Mouse (Mus musculus) right cerebral cortex, adult 18-20 months (tissue): ENCODE results near the gene Itga9.

Experiments used
- DNase-seq: peaks from one replicate; pipeline ENCODE4 v3.0.0; 2022; ENCODE audit warnings: mixed read lengths

The Itga9 gene

DNA sequence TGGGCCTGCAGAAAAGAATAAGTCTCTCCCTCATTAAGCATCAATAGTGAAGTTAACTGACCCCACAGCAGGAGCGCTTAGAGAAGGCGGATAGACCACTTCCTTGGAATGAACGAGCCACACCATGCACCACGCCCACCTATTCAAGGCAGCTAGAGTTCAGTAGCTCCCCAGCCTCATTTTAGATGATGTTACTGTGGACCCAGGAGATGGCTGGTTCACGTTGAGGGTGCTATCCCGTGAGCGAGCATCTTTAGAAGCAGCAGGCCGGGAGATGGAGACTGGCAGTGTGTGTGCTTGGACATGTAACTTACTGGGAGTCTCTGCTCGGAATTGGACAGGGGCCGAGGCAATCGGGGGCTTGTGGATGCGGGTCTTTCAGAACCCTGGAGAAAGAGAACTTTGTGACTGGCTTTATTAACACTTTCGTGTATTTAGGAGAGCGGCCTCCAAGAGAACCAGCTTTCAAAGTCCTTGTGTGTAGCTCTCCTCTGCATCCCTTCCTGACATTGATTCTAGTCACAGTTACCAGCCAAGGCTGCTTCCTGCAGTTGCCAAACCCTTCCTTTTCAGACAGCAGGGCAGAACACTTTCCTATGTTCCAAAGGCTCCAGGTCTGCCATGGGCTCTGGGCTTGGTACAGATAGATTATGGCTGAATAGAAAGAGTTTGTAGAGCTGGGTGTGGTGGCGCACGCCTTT, 1.4 kb downstream of the Itga9 start:
- DNase-seq = no peak

DNA sequence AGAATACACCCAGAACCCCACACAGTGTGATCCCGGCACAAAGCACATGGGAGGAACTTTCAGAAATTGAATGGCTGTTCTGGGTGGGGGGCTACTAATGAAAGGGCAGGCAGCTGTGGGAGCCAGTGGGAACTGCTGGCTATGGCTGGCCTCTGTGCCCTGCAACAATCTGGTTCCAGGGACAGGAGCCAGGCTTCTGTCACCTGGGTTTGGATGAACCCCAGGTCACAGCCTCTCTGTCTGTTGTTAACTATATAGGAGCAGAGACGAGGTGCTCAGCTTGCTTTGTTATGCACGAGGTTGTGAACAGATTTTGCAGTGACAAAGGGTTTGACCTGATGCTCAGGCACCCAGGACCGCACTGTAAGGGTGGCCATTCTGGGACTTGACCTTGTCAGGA, 2.1 kb downstream of the Itga9 start:
- no peak for DNase-seq

DNA sequence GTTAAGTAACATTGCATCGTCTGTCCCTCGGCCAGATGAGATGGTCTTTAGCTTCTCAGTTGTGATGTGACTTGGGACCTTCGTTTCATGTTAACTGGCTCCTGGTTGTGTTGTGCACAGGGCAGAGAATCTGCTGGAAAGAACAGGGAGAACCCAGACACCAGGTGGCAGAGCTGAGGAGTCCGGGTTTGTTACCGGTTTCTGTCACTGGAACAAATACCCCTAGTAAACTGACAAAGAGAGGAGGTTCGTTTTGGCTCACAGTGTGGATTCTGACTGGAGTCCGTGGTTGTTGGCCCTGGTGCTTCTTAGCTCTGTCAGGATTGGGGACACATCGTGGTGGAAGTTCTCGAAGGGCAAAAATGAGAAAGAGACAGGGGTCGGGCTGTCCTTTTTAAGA, 3.6 kb downstream of the Itga9 start:
- DNase-seq = peak; percentile 38

DNA sequence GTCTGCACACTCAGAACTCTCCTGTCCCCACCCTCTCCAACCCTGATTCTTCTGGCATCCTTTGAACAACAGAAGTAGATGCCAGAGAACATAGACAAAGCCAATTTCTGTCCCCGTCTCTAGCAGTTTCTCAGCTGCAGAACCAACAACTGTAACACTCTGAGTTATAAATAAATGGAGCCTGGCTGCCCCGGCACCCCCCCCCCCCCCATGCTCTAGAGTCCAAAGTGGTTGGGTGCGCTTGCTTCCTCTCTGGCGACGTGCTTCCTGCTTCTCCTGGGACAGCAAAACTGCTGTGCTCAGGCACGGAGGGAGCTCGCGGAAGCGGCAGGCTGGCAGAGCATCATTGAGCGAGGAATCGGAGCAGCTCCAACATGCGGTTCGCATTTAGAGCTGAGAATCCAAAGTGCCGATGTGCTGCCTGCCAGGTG, 4.6 kb downstream of the Itga9 start:
- peak; percentile 43 for DNase-seq

DNA sequence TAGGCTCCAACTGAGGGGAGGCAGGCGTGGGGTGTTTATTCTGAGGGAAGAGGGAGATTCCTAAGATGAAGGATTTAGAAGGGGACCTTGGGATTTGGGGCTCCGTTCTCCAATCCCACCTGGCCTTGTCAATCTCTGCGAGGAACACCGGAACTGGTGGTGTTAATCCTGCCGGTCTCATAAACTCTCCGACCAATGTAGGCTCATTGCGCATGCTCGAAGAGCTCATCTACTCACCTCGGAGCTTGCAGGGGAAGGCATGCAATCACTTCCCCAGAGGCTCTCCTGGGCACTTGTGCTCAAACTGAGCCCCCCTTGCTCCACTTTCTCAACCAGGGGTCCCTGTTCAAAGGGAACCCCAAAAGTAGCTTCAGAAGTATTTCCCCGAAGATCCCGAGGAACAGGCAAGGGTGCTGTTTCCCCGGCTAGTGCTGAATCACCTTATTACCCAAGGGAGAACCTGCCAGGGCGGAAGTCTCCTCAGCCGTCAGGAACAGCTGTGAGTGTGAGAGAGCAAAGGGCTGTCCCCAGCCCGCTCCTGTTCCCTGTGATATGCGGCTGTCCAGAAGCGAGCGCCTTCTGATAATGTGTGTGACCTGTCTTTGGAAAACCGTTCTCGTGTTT, 5.6 kb downstream of the Itga9 start:
- no peak for DNase-seq

DNA sequence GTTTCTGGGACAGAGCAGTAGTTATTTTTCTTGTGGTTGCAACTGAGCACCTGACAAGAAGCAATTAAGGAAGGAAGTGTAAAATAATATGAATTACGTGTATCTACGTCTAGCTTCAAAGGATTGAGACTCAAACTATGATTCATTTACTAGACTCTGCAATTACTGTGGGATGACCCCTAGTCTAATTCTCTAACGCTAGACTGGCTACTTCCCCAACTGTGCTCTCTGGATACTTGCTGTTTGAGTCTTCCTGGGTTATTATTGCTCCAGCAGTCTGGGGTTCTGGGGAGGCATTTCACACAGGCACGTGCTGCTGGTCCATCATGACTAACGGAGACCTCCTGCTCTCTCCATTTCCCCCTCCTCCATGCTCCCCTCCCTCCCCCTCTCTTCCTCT, 10.7 kb downstream of the Itga9 start:
- DNase-seq = no peak

DNA sequence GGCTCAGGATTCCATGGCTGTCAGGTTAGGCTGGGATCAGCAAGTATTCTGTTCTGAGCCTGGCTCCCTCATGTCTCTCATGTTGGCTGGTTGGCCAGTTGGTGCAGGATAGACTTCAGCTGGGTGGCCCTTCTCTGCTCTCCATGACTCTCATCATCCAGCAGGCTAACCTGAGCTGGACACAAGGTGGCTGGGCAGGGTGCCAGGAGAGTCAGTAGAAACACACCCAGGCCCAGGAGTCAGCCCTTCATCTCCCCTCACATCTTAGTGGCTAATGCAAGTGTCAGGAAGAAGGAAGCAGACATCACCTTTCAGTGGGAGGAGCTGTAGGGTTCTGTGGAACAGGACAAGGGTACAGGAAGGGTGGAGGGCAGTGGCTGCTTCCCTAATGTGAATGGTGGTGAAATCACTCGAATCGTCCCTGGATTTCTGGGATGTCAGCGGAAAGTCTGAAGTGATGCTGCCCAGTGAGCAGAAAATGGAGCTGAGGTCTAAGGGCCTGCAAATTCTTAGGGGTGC, 12.3 kb downstream of the Itga9 start:
- DNase-seq = no peak

DNA sequence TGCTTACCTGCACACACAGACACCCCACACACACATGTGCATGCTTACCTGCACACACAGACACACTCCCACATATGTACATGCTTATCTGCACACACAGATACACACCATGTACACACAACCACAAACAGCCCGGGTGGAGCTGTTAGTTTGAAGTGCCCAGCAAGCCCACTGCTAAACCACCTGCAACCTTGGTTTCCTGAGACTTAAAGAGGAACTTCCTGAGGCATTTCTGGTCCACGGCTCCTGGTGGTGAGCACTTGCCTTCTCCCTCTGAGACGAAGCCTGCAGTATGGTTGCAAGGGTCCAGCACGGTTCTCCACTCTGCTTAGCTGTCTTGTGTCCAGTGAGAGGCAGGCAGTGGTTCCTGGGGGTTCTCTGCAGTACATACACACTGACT, 14.3 kb downstream of the Itga9 start:
- no peak for DNase-seq

DNA sequence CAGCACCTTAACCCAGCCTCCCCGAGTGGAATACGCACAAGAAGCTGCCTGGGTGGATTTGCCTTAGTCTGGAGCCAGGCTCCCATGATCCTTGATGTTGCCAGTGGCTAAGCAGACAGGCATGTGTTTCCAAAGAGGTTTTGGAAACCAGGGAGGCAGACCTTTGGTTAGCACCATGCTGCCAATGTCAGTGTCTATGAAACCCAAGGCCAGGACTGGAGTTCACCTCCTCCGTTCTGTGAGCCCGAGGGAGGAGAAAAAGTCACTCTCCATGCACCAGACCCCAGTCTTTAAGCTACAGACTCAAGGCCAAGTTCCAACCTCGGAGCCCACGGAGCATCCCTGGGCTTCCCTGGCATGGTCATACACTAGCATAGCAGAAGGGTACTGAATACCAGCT, 15.2 kb downstream of the Itga9 start:
- no peak for DNase-seq

DNA sequence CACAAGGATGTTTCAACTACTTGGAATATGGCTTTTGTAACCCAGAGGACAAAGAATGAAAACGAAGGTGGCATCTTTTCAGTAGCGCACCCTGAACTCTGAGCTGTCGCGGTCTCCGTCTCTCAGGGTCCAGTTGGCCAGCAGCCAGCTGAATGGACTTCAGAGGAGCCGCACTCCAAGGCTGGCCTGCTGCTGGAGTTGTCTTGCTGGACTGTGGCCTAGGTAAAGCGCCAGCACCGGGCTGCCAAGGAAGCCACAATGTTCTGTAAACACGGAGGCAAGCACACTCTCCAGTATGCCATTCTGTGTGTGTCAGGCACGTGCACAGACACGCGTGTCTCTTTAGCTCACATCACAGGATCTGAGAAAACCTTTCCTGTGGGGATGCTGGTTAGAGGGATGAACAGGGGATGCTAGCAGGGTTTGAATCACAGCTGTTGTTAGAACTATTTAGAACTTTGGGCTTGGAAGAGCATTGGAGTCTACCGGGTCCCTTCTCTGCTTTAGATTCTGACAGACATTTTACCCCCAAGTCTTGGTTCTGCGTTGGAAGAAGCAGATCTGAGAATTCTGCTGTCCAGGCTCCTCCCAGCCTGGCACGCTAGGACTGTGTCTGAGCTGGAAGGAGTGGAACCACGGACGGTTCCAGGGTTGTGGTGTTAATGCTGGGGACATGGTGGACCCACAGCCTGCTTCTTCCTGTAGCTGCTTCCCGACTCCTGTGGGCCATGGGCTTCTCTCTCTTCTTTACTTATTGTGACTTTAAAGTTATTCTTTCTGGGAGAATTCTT, 16.1 kb downstream of the Itga9 start:
- DNase-seq = peak; percentile 13

DNA sequence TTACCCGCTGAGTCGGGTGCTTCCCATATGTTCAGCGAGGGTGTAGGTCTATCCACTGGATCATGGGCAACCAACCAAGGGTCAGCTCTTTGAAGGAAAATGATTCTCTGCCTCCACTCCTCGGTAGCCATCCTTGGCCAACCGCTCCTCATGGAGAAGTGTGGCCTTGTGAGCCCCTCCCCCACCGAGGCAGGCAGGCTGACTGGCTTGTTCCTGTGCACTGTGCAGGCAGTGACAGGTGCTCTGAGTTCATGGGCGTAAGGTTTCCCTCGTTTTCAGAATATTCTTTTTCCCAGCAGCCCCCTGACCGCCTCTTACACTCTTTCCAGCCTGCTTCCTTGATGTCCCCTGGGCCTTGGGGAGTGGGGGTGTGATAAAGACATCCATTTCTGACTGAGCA, 17.0 kb downstream of the Itga9 start:
- DNase-seq = no peak

DNA sequence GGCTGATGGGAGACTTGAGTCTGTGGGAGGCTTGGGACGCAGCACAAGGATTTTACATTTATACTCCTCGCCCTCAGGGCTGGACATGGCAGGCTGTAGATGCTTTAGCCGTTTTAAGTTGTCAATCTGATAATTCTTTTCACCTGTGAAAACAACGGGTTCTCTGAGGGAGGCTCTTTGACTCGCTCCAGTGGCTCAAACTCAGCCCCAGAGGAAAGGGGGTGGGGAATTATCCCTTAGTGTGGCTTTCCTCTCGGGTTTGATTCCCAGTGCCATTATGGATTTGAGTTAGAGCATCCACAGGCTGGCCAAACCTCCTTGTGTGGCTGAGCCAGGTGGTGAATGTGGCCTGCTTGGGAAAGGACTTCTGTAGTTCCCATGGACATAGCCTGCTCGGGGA, 17.7 kb downstream of the Itga9 start:
- no peak for DNase-seq

DNA sequence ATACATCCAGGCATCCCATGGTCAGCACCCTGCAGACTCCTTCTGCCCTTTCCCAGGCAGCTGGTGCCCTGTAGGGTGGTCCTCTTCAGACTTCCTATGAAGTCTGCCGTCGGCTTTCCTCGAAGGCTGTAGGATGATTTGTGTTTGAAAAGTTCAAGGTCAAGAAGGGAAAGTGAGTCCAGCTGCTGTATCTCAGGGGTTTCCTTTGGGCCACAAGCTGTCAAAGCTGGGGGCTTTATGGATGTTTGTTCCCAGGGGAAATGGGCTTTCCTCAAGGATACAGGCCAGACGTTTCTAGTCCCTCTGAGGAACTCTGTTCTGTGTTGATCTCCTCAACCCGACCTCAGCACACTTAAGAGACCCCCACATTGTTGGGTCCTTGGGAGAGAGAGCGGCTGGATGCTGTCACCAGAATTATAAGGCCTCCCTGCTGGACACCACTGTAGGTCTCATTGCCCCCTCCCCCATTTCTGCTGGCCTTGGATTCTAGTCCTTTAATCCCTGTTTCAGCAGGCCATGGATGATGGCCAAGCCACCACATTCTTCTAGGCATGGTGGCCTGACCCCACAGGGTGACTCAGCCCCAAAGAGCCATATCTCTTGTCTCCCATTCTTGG, 23.4 kb downstream of the Itga9 start:
- DNase-seq = no peak

DNA sequence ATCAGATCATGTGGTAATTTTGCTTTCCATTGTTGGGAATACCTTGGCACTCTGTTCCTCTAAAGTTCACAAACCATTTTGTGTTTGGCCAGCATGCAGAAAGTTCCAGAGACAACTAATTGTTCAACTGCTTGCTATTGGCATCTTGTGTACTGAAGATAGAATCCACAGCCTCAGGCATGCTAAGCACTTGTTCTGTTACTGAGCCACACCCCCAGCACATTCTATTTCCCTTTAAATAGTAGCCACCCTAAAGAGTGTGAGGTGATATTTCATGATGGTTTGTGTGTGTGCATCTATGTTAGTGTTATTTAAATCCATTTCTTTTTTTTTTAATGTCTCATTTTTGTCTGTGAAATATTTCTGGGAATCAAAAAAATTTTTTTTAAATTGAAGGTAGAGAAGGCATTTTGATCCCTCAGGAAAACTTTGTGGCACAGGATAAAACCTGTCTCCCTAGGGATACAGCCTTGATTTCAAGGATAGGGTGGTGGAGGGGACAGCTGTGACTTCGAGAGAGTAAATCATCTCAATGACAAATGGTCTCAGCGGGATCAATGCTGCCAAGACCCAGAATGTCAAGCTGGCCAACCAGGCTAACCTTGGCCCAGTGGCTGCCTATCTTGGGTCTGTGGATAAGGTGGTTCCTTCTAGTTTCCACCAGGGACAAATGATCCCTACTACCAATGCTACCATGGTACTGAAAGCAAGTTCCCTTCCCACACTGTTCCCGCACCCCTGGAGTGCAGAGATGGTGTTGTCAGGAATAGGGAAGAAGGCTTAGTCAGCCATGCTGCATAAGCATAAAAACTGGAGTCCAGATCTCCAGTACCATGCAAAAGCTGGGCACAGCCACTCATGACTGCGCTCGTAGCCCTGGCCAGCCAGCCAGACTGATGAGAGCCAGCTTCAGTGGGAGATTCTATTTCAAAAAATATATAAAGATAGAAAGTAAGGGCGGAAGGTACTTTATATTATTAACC, 25.6 kb downstream of the Itga9 start:
- peak; percentile 12 for DNase-seq

DNA sequence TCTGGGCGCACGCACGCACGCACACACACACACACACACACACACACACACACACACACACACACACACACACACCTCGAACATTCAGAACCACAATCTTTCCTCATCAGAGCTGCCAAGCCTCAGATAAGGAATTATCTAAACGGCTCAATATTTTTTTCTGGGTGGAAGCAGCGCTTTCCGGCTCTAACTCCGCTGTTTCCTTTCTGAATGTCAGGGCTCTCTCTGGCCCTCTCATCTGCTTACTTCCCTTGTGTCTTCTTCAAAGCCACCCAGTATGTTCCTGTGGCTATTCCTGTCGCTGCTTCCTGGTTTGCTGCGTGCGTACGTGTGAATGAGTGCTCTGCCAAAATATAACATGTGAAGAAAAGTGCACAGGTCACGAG, 26.3 kb downstream of the Itga9 start:
- DNase-seq = no peak

DNA sequence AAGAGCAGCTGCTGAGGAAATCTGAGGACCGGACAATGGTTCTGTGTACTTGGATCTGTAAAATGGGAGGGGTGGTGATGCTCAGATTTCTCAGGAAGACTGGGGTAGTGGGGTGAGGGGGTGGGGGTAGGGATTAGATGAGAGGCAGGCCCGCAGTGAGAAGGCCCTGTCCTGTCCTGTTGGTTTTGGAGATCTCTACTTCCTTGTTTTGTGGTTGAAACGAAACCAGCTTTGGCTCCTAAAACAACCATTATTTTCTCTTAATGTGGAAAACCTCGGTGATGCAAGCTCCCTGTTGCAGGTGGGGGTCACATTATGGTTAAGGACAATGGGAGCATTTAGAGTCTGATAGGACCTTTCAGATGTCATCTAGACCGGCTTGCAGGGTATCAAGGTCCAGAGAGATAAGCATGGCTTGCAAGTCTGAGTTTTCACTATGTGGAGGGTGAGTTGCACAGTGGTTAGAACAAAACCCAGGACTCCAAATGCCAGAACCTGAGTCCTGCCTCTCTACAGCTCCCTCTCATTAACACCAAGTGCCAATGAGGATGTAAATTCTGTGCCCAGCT, 32.2 kb downstream of the Itga9 start:
- DNase-seq = no peak

DNA sequence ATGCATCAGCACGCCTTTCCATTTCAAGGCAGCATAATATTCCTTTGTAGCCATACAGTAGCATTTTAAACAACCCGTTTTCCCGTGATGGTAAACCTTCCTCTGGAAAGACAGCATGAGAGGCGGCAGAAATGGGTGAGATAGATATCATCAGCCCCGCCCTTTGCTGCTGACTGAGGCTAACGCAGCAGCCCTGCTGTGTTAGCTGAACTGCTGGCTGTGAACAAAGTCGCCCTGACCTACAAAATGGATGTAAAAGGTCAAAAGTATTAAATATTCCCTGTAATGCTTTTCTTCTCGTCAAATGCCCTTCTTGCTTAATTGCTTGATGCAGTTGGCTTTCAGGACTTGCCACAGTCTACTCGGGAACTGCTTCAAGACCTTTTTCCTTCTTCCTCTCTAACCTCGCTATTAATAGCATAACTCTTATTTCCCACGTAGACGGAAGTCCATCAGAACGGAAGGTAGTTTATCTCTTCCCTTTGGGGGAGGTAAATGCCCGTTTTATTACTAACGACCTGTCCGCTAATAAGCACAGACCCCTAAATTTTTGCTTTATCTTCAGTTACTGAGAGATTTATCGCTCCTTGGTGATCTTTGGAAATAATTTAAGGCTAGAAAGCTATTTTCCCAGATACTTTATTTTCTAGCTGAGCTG, 39.3 kb downstream of the Itga9 start:
- DNase-seq = no peak

DNA sequence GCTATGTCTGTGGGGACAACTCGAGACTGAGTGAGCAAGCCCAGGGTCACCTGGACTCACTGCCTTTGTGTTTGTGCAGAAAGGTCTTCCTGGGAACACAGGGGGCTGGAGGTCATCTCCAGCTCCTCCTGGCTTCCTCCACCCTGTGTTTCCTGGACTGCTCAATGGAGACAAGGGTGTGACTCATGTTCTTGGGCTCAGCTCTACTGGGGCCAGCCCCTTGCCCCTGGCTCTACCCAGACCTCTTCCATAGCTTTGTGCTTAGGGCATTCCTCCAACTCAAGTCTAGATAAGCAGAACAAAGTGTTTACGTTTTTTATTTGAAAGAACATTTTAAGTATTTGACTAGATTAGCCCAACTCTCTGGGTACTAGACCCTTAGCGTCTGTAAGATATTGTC, 41.0 kb downstream of the Itga9 start:
- DNase-seq = no peak

DNA sequence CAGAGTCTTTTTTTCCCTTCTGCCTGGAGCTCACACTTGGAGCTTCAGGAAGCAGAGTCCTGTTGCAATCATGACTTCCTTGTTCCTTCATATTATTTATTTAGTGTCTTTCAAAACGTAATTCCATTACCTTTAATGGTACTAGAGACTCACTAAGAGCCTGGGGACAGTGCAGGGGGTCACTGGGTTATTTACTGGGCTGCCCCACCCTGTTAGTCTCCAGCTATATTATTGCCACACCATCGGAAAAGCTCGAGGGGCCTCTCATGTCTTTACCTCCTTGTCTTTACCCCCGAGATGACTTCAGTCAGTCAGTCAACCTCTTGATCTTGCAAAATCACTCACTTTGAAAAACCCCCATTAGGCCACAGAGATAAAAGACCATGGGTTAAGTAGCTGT, 44.5 kb downstream of the Itga9 start:
- no peak for DNase-seq

DNA sequence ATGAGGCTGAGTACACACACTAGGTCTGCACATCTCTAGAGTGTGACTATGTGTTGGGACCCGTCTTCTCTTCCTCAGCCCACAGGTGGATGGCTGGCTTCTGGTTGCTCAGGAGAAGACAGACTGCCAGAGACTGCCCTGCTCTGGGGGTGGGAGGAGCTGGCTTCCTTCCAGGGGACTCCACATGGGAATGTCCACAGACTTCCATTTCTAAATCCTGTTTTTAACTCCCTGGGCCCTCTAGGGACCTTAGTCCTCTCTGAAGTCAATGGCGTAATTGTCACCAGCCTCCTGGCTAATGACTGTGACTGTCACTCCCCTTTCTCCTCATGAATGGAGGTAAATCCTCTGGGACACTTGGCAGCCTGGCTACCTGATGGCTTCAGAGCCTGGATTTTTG, 45.4 kb downstream of the Itga9 start:
- DNase-seq = no peak

DNA sequence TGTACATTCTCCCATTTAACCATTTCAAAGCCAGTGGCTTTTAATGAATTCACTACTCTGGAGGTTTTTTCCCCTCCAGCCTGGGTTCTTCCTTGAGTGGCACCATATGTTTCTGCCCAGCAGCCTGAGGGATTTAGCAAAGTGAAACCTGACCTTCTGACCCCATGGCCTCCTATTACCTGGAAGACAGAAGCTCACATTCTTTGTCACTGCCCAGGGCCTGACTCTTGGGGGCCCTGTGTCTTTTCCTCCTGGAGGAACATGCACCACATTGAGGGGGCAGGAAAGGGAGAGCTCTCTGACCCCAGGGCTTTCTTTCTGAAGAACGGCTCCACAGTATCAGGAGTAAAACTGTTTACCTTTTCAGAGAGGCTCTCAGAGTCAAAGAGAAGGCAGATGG, 46.9 kb downstream of the Itga9 start:
- no peak for DNase-seq
